Mouse (Mus musculus) intestine, embryonic 16.5 days (tissue): ENCODE data around the gene Rit1. TPM values are rescaled to one million over a fixed set of nuclear protein-coding genes. Genes with fewer than 3 reads are reported as not detected.

Source experiments
- polyA plus RNA-seq: library from polyadenylated mRNA; unstranded; fragments of >200 nt; fragmentation: Nextera tagmentation; extraction: Ambion mirVana; gene quantifications from 2 replicates; pipeline ENCODE4 v1.2.1, GENCODE M21; 2015

Gene Rit1
- polyA plus RNA-seq, 1 experiment from 2014 or later: 50.3 TPM

Other genes starting within 250 kb of the Rit1 start
- 126 and 127 TPM in 2 replicates for gene Lmna, start 206.9 kb upstream of the Rit1 start, polyA plus RNA-seq
- 6.5 and 7.3 TPM in 2 replicates for gene Mex3a, start 184.4 kb upstream of the Rit1 start, polyA plus RNA-seq
- gene Rab25, start 168.5 kb upstream of the Rit1 start, polyA plus RNA-seq: 102 and 109 TPM in 2 replicates
- 244 and 256 TPM in 2 replicates for gene Lamtor2, start 163.8 kb upstream of the Rit1 start, polyA plus RNA-seq
- gene Ubqln4, start 163.1 kb upstream of the Rit1 start, polyA plus RNA-seq: 37.2 and 38.9 TPM in 2 replicates
- 371 and 377 TPM in 2 replicates for gene Ssr2, start 141.0 kb upstream of the Rit1 start, polyA plus RNA-seq
- 41.5 and 43.7 TPM in 2 replicates for gene Arhgef2, start 110.9 kb upstream of the Rit1 start, polyA plus RNA-seq
- gene Rxfp4, start 63.7 kb upstream of the Rit1 start, polyA plus RNA-seq: not detected in 2 replicates
- gene Khdc4, start 31.0 kb upstream of the Rit1 start, polyA plus RNA-seq: 61.1 and 61.5 TPM in 2 replicates
- gene Syt11, start 58.3 kb downstream of the Rit1 start, polyA plus RNA-seq: 15.8 and 18.8 TPM in 2 replicates
- gene Gon4l, start 118.4 kb downstream of the Rit1 start, polyA plus RNA-seq: 6.6 and 7.0 TPM in 2 replicates
- 43.4 and 45.6 TPM in 2 replicates for gene Msto1, start 197.2 kb downstream of the Rit1 start, polyA plus RNA-seq
- 13.1 and 13.8 TPM in 2 replicates for gene Ash1l, start 233.8 kb downstream of the Rit1 start, polyA plus RNA-seq
- gene Dap3, start 234.3 kb downstream of the Rit1 start, polyA plus RNA-seq: 162 and 165 TPM in 2 replicates